ENCODE assay signal across 20 mouse cellular contexts in genomic region chr1:153282342-153282975, GRCm38 (mm10). TPM values are rescaled to one million over a fixed set of nuclear protein-coding genes. Genes with fewer than 3 reads are reported as not detected.
A peak's percentile ranks its signal among the peaks of the same experiment; 100 is the strongest.
DNase-seq lines count a peak whose midpoint lies in the region; ATAC-seq lines count a peak whose summit lies in the region.
"Had no signal": no experiment of that assay in that cellular context is flagged by ENCODE, and none has a peak within 500 bp of the region (broad histone marks: within the 10 kb centered on the region; RNA-seq: fewer than 3 reads in every experiment).

No protein-coding gene starts in this region.

- H3K9me3 ChIP-seq in heart, embryonic 15.5 days (replicated peaks): no peaks in the 10 kb centered on the region
- H3K9me3 ChIP-seq: forebrain, embryonic 10.5 days; limb, embryonic 13.5 days; neural tube, embryonic 12.5 days had no signal

- no peak overlapping the region for H3K4me2 ChIP-seq in heart, embryonic 15.5 days
- H3K4me2 ChIP-seq: limb, embryonic 13.5 days; neural tube, embryonic 12.5 days had no signal

- H3K27me3 ChIP-seq in heart, embryonic 15.5 days: no peaks in the 10 kb centered on the region
- H3K27me3 ChIP-seq: limb, embryonic 13.5 days; neural tube, embryonic 12.5 days; Patski had no signal

- H3K36me3 ChIP-seq in heart, embryonic 15.5 days: no peaks in the 10 kb centered on the region
- H3K36me3 ChIP-seq: forebrain, embryonic 10.5 days; limb, embryonic 13.5 days; neural tube, embryonic 12.5 days had no signal

- peaks cover 64% of the 10 kb centered on the region for H3K4me1 ChIP-seq in heart, embryonic 15.5 days (replicated peaks)
- H3K4me1 ChIP-seq: neural tube, embryonic 12.5 days had no signal

- peak; percentile 43; the same call in 1 of the 2 replicates for ATAC-seq in frontal cortex, adult (ENCODE audit: low TSS enrichment)
- no peak for ATAC-seq in heart, embryonic 15.5 days (replicated peaks; ENCODE audit: insufficient number of reproducible peaks, insufficient read depth, low FRiP score, low read depth)
- ATAC-seq: hindbrain, postnatal 0 days; liver, postnatal 0 days; Patski had no signal

- 64% methylated on average over 5 of the region's 5 CpGs for WGBS in heart, embryonic 15.5 days

- H3K4me3 ChIP-seq in heart, embryonic 15.5 days: no peak overlapping the region
- H3K4me3 ChIP-seq: forebrain, embryonic 10.5 days; limb, embryonic 13.5 days; neural tube, embryonic 12.5 days had no signal

- no peak for DNase-seq in frontal cortex, postnatal 25 days (ENCODE audit: low spot score in 2 of 2)
- peak; percentile 40 for DNase-seq in layer of hippocampus, adult 11-12 months (ENCODE audit: low spot score)
- no peak for DNase-seq in layer of hippocampus, adult 9-10 months (ENCODE audit: low spot score)
- peak; percentile 37 for DNase-seq in 3T3-L1 (ENCODE audit: low read depth, low spot score)
- no peak for DNase-seq in adrenal gland, postnatal 4 days (ENCODE audit: low spot score in 2 of 2)
- no peak for DNase-seq in cerebellum, adult 11 months
- DNase-seq: adrenal gland, postnatal 25 days; cerebellum, adult 9-10 months; gastrocnemius, postnatal 25 days; kidney, postnatal 4 days; liver, postnatal 0 days; lung, postnatal 36 days; thymus, adult 18-20 months had no signal

- H3K9ac ChIP-seq in heart, embryonic 15.5 days: no peak overlapping the region
- H3K9ac ChIP-seq: limb, embryonic 13.5 days; liver, postnatal 0 days; neural tube, embryonic 12.5 days had no signal

- peak overlapping the region; percentile 86; the same call in 1 of the 2 replicates for H3K27ac ChIP-seq in heart, embryonic 15.5 days
- H3K27ac ChIP-seq: forebrain, embryonic 10.5 days; hindbrain, postnatal 0 days; limb, embryonic 13.5 days; neural tube, embryonic 12.5 days had no signal

RNA-seq across cellular contexts. Expression of gene Lamc1, which starts 50.1 kb away (rescaled TPM):
- 74.3 and 85.4 TPM in 2 replicates for polyA plus RNA-seq in heart, embryonic 15.5 days (2015; fragmentation: Nextera tagmentation; extraction: Ambion mirVana)
- total RNA-seq in adrenal gland, postnatal 4 days (2021): 100 to 1,000 TPM; 186 to 227 TPM

Comparison
In these comparisons a context has a peak if more than half of its experiments do, and no peak if none do; other contexts are left out.
1. DNase-seq: peak in layer of hippocampus, adult 11-12 months (single experiment) and 3T3-L1 (single experiment); none in frontal cortex, postnatal 25 days (0 of 2), layer of hippocampus, adult 9-10 months (single experiment), adrenal gland, postnatal 4 days (0 of 2) and cerebellum, adult 11 months (single experiment).